Mouse (Mus musculus): ENCODE measurements at regions not wholly inside any gene's neighbourhood (a gene's known extent, or its start where the extent isn't known, plus 50 kb on each side); places are given as distances from the start of the nearest gene placed in this dataset.

DNA sequence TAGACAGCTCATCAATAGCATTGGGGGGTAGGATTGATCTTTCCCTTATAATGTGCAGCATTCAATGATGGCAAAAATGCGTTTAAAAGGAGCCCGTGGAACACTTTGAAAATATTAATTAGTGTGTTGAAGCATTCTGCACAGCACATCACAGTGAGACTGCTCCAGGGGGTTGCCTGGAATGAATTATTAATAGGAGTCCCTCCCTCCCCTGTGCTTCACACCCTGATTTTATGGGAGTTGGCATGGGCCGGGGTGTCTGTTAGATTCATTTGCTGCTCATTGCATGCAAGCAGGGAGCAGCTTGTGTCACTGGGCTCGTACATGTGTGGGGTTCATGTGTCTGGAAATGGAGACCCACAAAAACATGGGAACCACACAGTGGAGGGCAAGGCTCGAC, 127.9 kb upstream of the Mki67 start:
- Histone ChIP-seq H3K4me3 (no peak overlapping the region), H3ac (ENCODE audit: control insufficient read depth, insufficient read length) (no peak overlapping the region), H3K27me3 (ENCODE audit: control insufficient read depth, insufficient read depth, insufficient read length) (no peaks in the 10 kb centered on the region), H3K79me2 (ENCODE audit: control insufficient read depth, insufficient read depth) (no peaks in the 10 kb centered on the region), H3K4me2 (ENCODE audit: low read depth) (no peak overlapping the region), H3K36me3 (ENCODE audit: control insufficient read depth, insufficient read depth) (no peaks in the 10 kb centered on the region)
- TF ChIP-seq USF1 (IDR thresholded peaks at IDR 0.05; ENCODE audit: low read depth) = no peak
- TF ChIP-seq REST (IDR thresholded peaks at IDR 0.05; ENCODE audit: insufficient read depth, insufficient read length) = no peak
- TF ChIP-seq POLR2A (IDR thresholded peaks at IDR 0.05; ENCODE audit: insufficient read length, low read depth) = no peak
- TF ChIP-seq POLR2AphosphoS2 (IDR thresholded peaks at IDR 0.05; ENCODE audit: insufficient read length, low read depth) = no peak
- TF ChIP-seq MYOG (IDR thresholded peaks at IDR 0.05; ENCODE audit: control insufficient read depth in 1 of 3, insufficient read depth in 1 of 3, insufficient read length in 2 of 3, low read depth in 2 of 3) = no peak
- TF ChIP-seq MAX (IDR thresholded peaks at IDR 0.05; ENCODE audit: low read depth) = no peak
- no peak for TF ChIP-seq CEBPB (IDR thresholded peaks at IDR 0.05; ENCODE audit: insufficient read depth, poor library complexity, severe bottlenecking)

DNA sequence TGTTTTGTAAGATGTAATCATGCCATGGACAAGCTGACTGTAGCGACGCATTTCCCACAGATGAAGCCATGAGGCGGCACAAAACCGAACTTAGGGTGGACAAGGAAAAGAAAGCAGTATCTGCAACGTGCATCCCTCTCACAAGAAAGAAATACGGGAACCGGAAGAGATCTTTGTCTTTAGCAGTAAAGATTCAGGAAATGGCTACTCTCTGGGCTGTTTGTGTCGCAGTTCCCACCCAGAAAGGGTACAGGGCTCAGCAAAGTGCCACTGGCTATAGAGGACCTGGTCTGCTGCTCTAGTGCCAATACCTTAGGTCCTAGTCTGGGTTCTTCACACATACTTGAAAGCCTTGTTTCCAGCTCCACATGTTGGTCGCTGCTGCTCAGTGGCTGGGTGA, 131.1 kb upstream of the Mki67 start:
- Histone ChIP-seq H3K4me3 (no peak overlapping the region), H3K79me2 (ENCODE audit: control insufficient read depth, insufficient read depth) (no peaks in the 10 kb centered on the region), H3K27me3 (ENCODE audit: control insufficient read depth, insufficient read depth, insufficient read length) (no peaks in the 10 kb centered on the region), H3K4me2 (ENCODE audit: low read depth) (no peak overlapping the region), H3ac (ENCODE audit: control insufficient read depth, insufficient read length) (no peak overlapping the region), H3K36me3 (ENCODE audit: control insufficient read depth, insufficient read depth) (no peaks in the 10 kb centered on the region)
- TF ChIP-seq TCF12 (IDR thresholded peaks at IDR 0.05; ENCODE audit: insufficient read depth, poor library complexity, severe bottlenecking) (no peak), MYOG (IDR thresholded peaks at IDR 0.05; ENCODE audit: control insufficient read depth in 1 of 3, insufficient read depth in 1 of 3, insufficient read length in 2 of 3, low read depth in 2 of 3) (no peak), SRF (IDR thresholded peaks at IDR 0.05; ENCODE audit: control insufficient read depth, insufficient read length, low read depth) (no peak), E2F4 (IDR thresholded peaks at IDR 0.05; ENCODE audit: insufficient read depth) (no peak), MYOD1 (IDR thresholded peaks at IDR 0.05; ENCODE audit: control insufficient read depth in 1 of 3, insufficient read length in 2 of 3, low read depth in 2 of 3) (no peak), REST (IDR thresholded peaks at IDR 0.05; ENCODE audit: insufficient read depth, insufficient read length) (no peak), MAX (IDR thresholded peaks at IDR 0.05; ENCODE audit: low read depth) (no peak), POLR2AphosphoS2 (IDR thresholded peaks at IDR 0.05; ENCODE audit: insufficient read length, low read depth) (no peak), TCF3 (IDR thresholded peaks at IDR 0.05; ENCODE audit: insufficient read length, low read depth) (no peak), USF1 (IDR thresholded peaks at IDR 0.05; ENCODE audit: low read depth) (no peak), POLR2A (IDR thresholded peaks at IDR 0.05; ENCODE audit: insufficient read length, low read depth) (no peak), CEBPB (IDR thresholded peaks at IDR 0.05; ENCODE audit: insufficient read depth, poor library complexity, severe bottlenecking) (no peak)

DNA sequence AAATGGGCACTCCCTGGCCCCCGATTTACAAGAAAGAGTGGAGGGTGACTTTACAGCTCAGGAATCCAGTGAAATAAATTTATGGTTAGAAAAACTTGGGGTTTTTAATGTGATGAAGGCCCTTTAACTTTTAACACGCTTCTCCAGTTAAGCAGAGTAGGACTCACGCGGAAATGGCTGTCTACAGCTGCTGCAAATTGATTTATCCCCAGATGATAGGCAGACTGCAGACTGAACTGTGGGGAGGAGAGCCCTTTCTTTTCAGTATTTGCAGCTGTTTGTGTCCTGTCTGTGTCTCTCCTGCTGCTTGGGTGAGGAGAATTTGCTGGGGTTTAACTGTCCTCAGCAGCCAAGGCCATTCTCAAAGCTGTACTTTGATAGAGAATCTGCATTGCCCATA, 132.0 kb upstream of the Mki67 start:
- H3K27me3 ChIP-seq (ENCODE audit: control insufficient read depth, insufficient read depth, insufficient read length) = no peaks in the 10 kb centered on the region
- H3K4me2 ChIP-seq (ENCODE audit: low read depth) = peak overlapping the region; percentile 42
- no peak overlapping the region for H3K4me3 ChIP-seq
- no peaks in the 10 kb centered on the region for H3K36me3 ChIP-seq (ENCODE audit: control insufficient read depth, insufficient read depth)
- no peaks in the 10 kb centered on the region for H3K79me2 ChIP-seq (ENCODE audit: control insufficient read depth, insufficient read depth)
- H3ac ChIP-seq (ENCODE audit: control insufficient read depth, insufficient read length) = no peak overlapping the region
- TF ChIP-seq SRF (IDR thresholded peaks at IDR 0.05; ENCODE audit: control insufficient read depth, insufficient read length, low read depth) = no peak
- TF ChIP-seq REST (IDR thresholded peaks at IDR 0.05; ENCODE audit: insufficient read depth, insufficient read length) = no peak
- no peak for TF ChIP-seq E2F4 (IDR thresholded peaks at IDR 0.05; ENCODE audit: insufficient read depth)
- TF ChIP-seq MYOD1 (IDR thresholded peaks at IDR 0.05; ENCODE audit: control insufficient read depth in 1 of 3, insufficient read length in 2 of 3, low read depth in 2 of 3) = peak in 2 of 3 experiments; percentile 66 to 72

DNA sequence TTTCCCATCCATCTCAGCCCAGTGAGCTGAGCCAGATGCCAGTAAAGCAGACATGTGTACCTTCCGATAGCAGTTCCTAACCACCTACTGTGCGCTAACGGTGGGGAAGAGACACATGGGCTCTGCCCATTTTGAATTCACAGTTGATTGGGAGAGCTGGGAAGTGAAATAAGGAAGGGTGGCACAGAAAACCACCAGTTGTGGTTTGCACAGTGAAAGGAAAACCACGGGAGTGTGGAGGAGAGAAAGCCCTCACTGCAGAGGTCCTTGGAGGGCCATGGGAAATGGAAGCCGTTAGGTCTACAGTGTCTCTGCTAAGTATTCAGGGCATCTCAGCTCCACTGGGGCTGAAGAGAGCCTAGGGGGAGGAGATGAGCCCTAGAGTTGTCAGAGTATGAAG, 132.7 kb upstream of the Mki67 start:
- no peaks in the 10 kb centered on the region for H3K27me3 ChIP-seq (ENCODE audit: control insufficient read depth, insufficient read depth, insufficient read length)
- TF ChIP-seq MAX (IDR thresholded peaks at IDR 0.05; ENCODE audit: low read depth) (no peak), TCF3 (IDR thresholded peaks at IDR 0.05; ENCODE audit: insufficient read length, low read depth) (no peak), TCF12 (IDR thresholded peaks at IDR 0.05; ENCODE audit: insufficient read depth, poor library complexity, severe bottlenecking) (no peak), REST (IDR thresholded peaks at IDR 0.05; ENCODE audit: insufficient read depth, insufficient read length) (no peak), POLR2A (IDR thresholded peaks at IDR 0.05; ENCODE audit: insufficient read length, low read depth) (no peak), POLR2AphosphoS2 (IDR thresholded peaks at IDR 0.05; ENCODE audit: insufficient read length, low read depth) (no peak), SRF (IDR thresholded peaks at IDR 0.05; ENCODE audit: control insufficient read depth, insufficient read length, low read depth) (no peak), CEBPB (IDR thresholded peaks at IDR 0.05; ENCODE audit: insufficient read depth, poor library complexity, severe bottlenecking) (no peak), E2F4 (IDR thresholded peaks at IDR 0.05; ENCODE audit: insufficient read depth) (no peak), MYOG (IDR thresholded peaks at IDR 0.05; ENCODE audit: control insufficient read depth in 1 of 3, insufficient read depth in 1 of 3, insufficient read length in 2 of 3, low read depth in 2 of 3) (no peak), MYOD1 (IDR thresholded peaks at IDR 0.05; ENCODE audit: control insufficient read depth in 1 of 3, insufficient read length in 2 of 3, low read depth in 2 of 3) (no peak), USF1 (IDR thresholded peaks at IDR 0.05; ENCODE audit: low read depth) (no peak)

DNA sequence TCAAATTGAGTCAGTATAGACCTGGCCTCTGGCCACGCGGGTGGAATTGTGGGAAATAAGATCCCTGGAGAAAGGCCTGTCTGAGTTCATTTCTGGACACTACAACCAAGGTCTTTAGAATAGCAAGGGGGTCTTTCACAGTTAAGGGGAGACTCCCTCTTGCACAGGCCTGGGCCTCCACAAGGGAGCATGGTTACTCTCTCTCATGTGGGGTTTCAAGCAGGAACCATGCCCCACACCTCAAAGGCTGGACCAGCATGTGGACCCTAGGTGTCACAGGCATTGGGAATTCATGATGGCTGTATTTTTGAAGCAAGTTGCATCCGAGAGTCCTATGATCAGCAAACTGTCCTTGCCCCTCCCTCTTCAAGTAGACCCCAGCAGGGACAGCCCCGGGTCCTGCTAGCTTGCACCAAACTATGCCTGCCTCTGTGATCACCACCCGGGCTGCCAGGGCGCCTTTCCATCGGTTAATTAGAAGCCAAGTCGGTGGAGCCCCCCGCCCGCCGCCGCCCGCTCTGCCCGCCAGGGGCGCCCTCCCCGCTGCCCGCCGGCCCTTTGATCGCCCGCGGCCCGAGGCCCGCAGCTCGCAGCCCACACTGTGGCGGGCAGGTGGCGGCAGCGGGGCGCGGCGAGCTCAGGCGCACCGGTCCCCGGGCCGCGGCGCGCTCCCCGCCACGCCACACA, 137.1 kb upstream of the Mki67 start:
- no peaks in the 10 kb centered on the region for H3K36me3 ChIP-seq (ENCODE audit: control insufficient read depth, insufficient read depth)
- no peaks in the 10 kb centered on the region for H3K27me3 ChIP-seq (ENCODE audit: control insufficient read depth, insufficient read depth, insufficient read length)
- H3ac ChIP-seq (ENCODE audit: control insufficient read depth, insufficient read length) = no peak overlapping the region
- TF ChIP-seq E2F4 (IDR thresholded peaks at IDR 0.05; ENCODE audit: insufficient read depth) (no peak), CEBPB (IDR thresholded peaks at IDR 0.05; ENCODE audit: insufficient read depth, poor library complexity, severe bottlenecking) (no peak), POLR2AphosphoS2 (IDR thresholded peaks at IDR 0.05; ENCODE audit: insufficient read length, low read depth) (no peak), MYOG (IDR thresholded peaks at IDR 0.05; ENCODE audit: control insufficient read depth in 1 of 3, insufficient read depth in 1 of 3, insufficient read length in 2 of 3, low read depth in 2 of 3) (no peak), SRF (IDR thresholded peaks at IDR 0.05; ENCODE audit: control insufficient read depth, insufficient read length, low read depth) (no peak), TCF3 (IDR thresholded peaks at IDR 0.05; ENCODE audit: insufficient read length, low read depth) (no peak), TCF12 (IDR thresholded peaks at IDR 0.05; ENCODE audit: insufficient read depth, poor library complexity, severe bottlenecking) (no peak), USF1 (IDR thresholded peaks at IDR 0.05; ENCODE audit: low read depth) (no peak), POLR2A (IDR thresholded peaks at IDR 0.05; ENCODE audit: insufficient read length, low read depth) (no peak), REST (IDR thresholded peaks at IDR 0.05; ENCODE audit: insufficient read depth, insufficient read length) (no peak), MAX (IDR thresholded peaks at IDR 0.05; ENCODE audit: low read depth) (no peak)
- no peak overlapping the region for H3K4me2 ChIP-seq (ENCODE audit: low read depth)
- H3K79me2 ChIP-seq (ENCODE audit: control insufficient read depth, insufficient read depth) = no peaks in the 10 kb centered on the region
- no peak overlapping the region for H3K4me3 ChIP-seq

More for the DNA sequence above, 132.7 kb upstream of the Mki67 start:
- no peaks in the 10 kb centered on the region for H3K79me2 ChIP-seq (ENCODE audit: control insufficient read depth, insufficient read depth)
- H3ac ChIP-seq (ENCODE audit: control insufficient read depth, insufficient read length) = no peak overlapping the region
- peak overlapping the region; percentile 42 for H3K4me2 ChIP-seq (ENCODE audit: low read depth)
- H3K4me3 ChIP-seq = no peak overlapping the region
- H3K36me3 ChIP-seq (ENCODE audit: control insufficient read depth, insufficient read depth) = no peaks in the 10 kb centered on the region

Measured in myocyte (in vitro differentiated cells).